Comparison of ENCODE assay signal across 8 mouse cellular contexts in genomic region chr3:87947056-87947810, GRCm38 (mm10). TPM values are rescaled to one million over a fixed set of nuclear protein-coding genes. Genes with fewer than 3 reads are reported as not detected.
A peak's percentile ranks its signal among the peaks of the same experiment; 100 is the strongest.
DNase-seq lines count a peak whose midpoint lies in the region; ATAC-seq and TF ChIP-seq lines count a peak whose summit lies in the region.

No protein-coding gene starts in this region.

- 4% methylated on average over 26 of the region's 26 CpGs for WGBS in kidney, postnatal 0 days
- WGBS in embryonic facial prominence, embryonic 10.5 days = 1% methylated on average over 26 of the region's 26 CpGs
- 5% methylated on average over 26 of the region's 26 CpGs for WGBS in intestine, embryonic 14.5 days
- 4% methylated on average over 26 of the region's 26 CpGs for WGBS in neural tube, embryonic 13.5 days

- 0 out of 2 replicates have a peak overlapping the region, but pooled peaks have one; percentile 18 for H3K9ac ChIP-seq in kidney, postnatal 0 days (ENCODE audit: low read depth, low read length)
- H3K9ac ChIP-seq in intestine, embryonic 14.5 days (ENCODE audit: low read length) = peak overlapping the region; percentile 36; the same call in 1 of the 2 replicates
- peak overlapping the region; percentile 70 for H3K9ac ChIP-seq in neural tube, embryonic 13.5 days

- DNase-seq in kidney, postnatal 0 days (ENCODE audit: low spot score) = peak; percentile 72
- no peak for DNase-seq in kidney, adult 11 months
- peak; percentile 62 for DNase-seq in embryonic facial prominence, embryonic 10.5 days (ENCODE audit: low spot score)
- DNase-seq in intestine, embryonic 14.5 days (ENCODE audit: low spot score) = peak; percentile 77
- DNase-seq in thymus, postnatal 4 days = no peak
- DNase-seq in cerebellum, adult 18-20 months = no peak
- DNase-seq in heart, postnatal 25 days (ENCODE audit: low spot score) = no peak

- H3K4me2 ChIP-seq in kidney, postnatal 0 days (ENCODE audit: low read length) = peak overlapping the region; percentile 64
- peak overlapping the region; percentile 63 for H3K4me2 ChIP-seq in intestine, embryonic 14.5 days (ENCODE audit: low read length)
- peak overlapping the region; percentile 68 for H3K4me2 ChIP-seq in neural tube, embryonic 13.5 days

- ATAC-seq in kidney, postnatal 0 days (replicated peaks; ENCODE audit: low FRiP score, low read depth) = no peak
- peak; percentile 9; the same call in 1 of the 2 replicates for ATAC-seq in intestine, embryonic 14.5 days (replicated peaks; ENCODE audit: low FRiP score, low TSS enrichment, low read depth)
- ATAC-seq in neural tube, embryonic 13.5 days (ENCODE audit: low read depth) = no peak

- H3K4me3 ChIP-seq in kidney, postnatal 0 days (replicated peaks; ENCODE audit: low read depth, low read length) = peak overlapping the region; percentile 16
- peak overlapping the region; percentile 78 for H3K4me3 ChIP-seq in embryonic facial prominence, embryonic 10.5 days
- H3K4me3 ChIP-seq in intestine, embryonic 14.5 days (ENCODE audit: low read depth, low read length) = peak overlapping the region; percentile 20
- H3K4me3 ChIP-seq in neural tube, embryonic 13.5 days = peak overlapping the region; percentile 40

- no peaks in the 10 kb centered on the region for H3K9me3 ChIP-seq in kidney, postnatal 0 days (replicated peaks; ENCODE audit: low read length)
- no peaks in the 10 kb centered on the region for H3K9me3 ChIP-seq in embryonic facial prominence, embryonic 10.5 days
- no peaks in the 10 kb centered on the region for H3K9me3 ChIP-seq in intestine, embryonic 14.5 days (ENCODE audit: control insufficient read depth, low read length)
- H3K9me3 ChIP-seq in neural tube, embryonic 13.5 days = no peaks in the 10 kb centered on the region

- intact Hi-C loops in heart, postnatal 25 days (cut with DNase I) = no loop called here

- H3K27ac ChIP-seq in kidney, postnatal 0 days = no peak overlapping the region
- H3K27ac ChIP-seq in embryonic facial prominence, embryonic 10.5 days (replicated peaks) = peak overlapping the region; percentile 96
- no peak overlapping the region for H3K27ac ChIP-seq in intestine, embryonic 14.5 days (ENCODE audit: low read depth)
- H3K27ac ChIP-seq in neural tube, embryonic 13.5 days (replicated peaks) = peak overlapping the region; percentile 49

- TF ChIP-seq CTCF in kidney, postnatal 0 days (IDR thresholded peaks at IDR 0.05; ENCODE audit: low read depth) = no peak

- H3K4me1 ChIP-seq in kidney, postnatal 0 days (replicated peaks; ENCODE audit: insufficient read depth, low read length) = peaks cover 32% of the 10 kb centered on the region
- H3K4me1 ChIP-seq in embryonic facial prominence, embryonic 10.5 days = peaks cover 83% of the 10 kb centered on the region
- H3K4me1 ChIP-seq in intestine, embryonic 14.5 days (replicated peaks; ENCODE audit: control insufficient read depth, insufficient read depth, low read length) = peaks cover 41% of the 10 kb centered on the region
- peaks cover 76% of the 10 kb centered on the region for H3K4me1 ChIP-seq in neural tube, embryonic 13.5 days (replicated peaks)

- peaks cover 5% of the 10 kb centered on the region for H3K36me3 ChIP-seq in kidney, postnatal 0 days (ENCODE audit: insufficient read depth, low read length)
- H3K36me3 ChIP-seq in embryonic facial prominence, embryonic 10.5 days (replicated peaks) = peaks cover 36% of the 10 kb centered on the region
- H3K36me3 ChIP-seq in intestine, embryonic 14.5 days (ENCODE audit: control insufficient read depth, insufficient read depth, low read length) = peaks cover 5% of the 10 kb centered on the region
- H3K36me3 ChIP-seq in neural tube, embryonic 13.5 days = peaks cover 8% of the 10 kb centered on the region; the same call in 1 of the 2 replicates

- no peaks in the 10 kb centered on the region for H3K27me3 ChIP-seq in kidney, postnatal 0 days (ENCODE audit: insufficient read depth, low read length)
- H3K27me3 ChIP-seq in embryonic facial prominence, embryonic 10.5 days (replicated peaks; ENCODE audit: low read depth, poor library complexity, severe bottlenecking) = no peaks in the 10 kb centered on the region; the same call in 1 of the 2 replicates
- H3K27me3 ChIP-seq in intestine, embryonic 14.5 days (replicated peaks; ENCODE audit: control insufficient read depth, insufficient read depth, low read length) = peaks cover 27% of the 10 kb centered on the region
- no peaks in the 10 kb centered on the region for H3K27me3 ChIP-seq in neural tube, embryonic 13.5 days

RNA-seq across cellular contexts. Expression of gene Crabp2, which starts 1.2 kb away (rescaled TPM):
- polyA plus RNA-seq in kidney, postnatal 0 days (2015; fragmentation: Nextera tagmentation; extraction: Ambion mirVana) = 20.1 and 20.9 TPM in 2 replicates
- polyA plus RNA-seq in embryonic facial prominence, embryonic 10.5 days (2016; fragmentation: Nextera tagmentation; extraction: Ambion mirVana) = 686 and 800 TPM in 2 replicates
- polyA plus RNA-seq in intestine, embryonic 14.5 days (2014; fragmentation: Nextera tagmentation; extraction: Ambion mirVana) = 9.7 and 14.4 TPM in 2 replicates
- 193 and 205 TPM in 2 replicates for polyA plus RNA-seq in neural tube, embryonic 13.5 days (2015; fragmentation: Nextera tagmentation; extraction: Ambion mirVana)
- not detected for total RNA-seq in heart, postnatal 25 days (2021)

RNA-seq across cellular contexts. Expression of gene Rrnad1, which starts 16.7 kb away (rescaled TPM):
- 12.1 and 12.3 TPM in 2 replicates for polyA plus RNA-seq in kidney, postnatal 0 days (2015; fragmentation: Nextera tagmentation; extraction: Ambion mirVana)
- polyA plus RNA-seq in embryonic facial prominence, embryonic 10.5 days (2016; fragmentation: Nextera tagmentation; extraction: Ambion mirVana) = 20.6 and 21.5 TPM in 2 replicates
- 17.9 and 21.8 TPM in 2 replicates for polyA plus RNA-seq in intestine, embryonic 14.5 days (2014; fragmentation: Nextera tagmentation; extraction: Ambion mirVana)
- polyA plus RNA-seq in neural tube, embryonic 13.5 days (2015; fragmentation: Nextera tagmentation; extraction: Ambion mirVana) = 20.1 and 22.2 TPM in 2 replicates
- total RNA-seq in heart, postnatal 25 days (2021) = 1 to 10 TPM; 6.0 to 6.1 TPM

RNA-seq across cellular contexts. Expression of gene Isg20l2, which starts 17.1 kb away (rescaled TPM):
- polyA plus RNA-seq in kidney, postnatal 0 days (2015; fragmentation: Nextera tagmentation; extraction: Ambion mirVana) = 40.4 and 42.1 TPM in 2 replicates
- 78.0 and 81.3 TPM in 2 replicates for polyA plus RNA-seq in embryonic facial prominence, embryonic 10.5 days (2016; fragmentation: Nextera tagmentation; extraction: Ambion mirVana)
- 32.8 and 35.9 TPM in 2 replicates for polyA plus RNA-seq in intestine, embryonic 14.5 days (2014; fragmentation: Nextera tagmentation; extraction: Ambion mirVana)
- polyA plus RNA-seq in neural tube, embryonic 13.5 days (2015; fragmentation: Nextera tagmentation; extraction: Ambion mirVana) = 36.2 and 41.4 TPM in 2 replicates
- 10 to 100 TPM; 12.1 to 12.4 TPM for total RNA-seq in heart, postnatal 25 days (2021)

RNA-seq across cellular contexts. Expression of gene Nes, which starts 23.6 kb away (rescaled TPM):
- 24.6 and 28.9 TPM in 2 replicates for polyA plus RNA-seq in kidney, postnatal 0 days (2015; fragmentation: Nextera tagmentation; extraction: Ambion mirVana)
- 35.3 and 46.2 TPM in 2 replicates for polyA plus RNA-seq in embryonic facial prominence, embryonic 10.5 days (2016; fragmentation: Nextera tagmentation; extraction: Ambion mirVana)
- 11.9 and 13.4 TPM in 2 replicates for polyA plus RNA-seq in intestine, embryonic 14.5 days (2014; fragmentation: Nextera tagmentation; extraction: Ambion mirVana)
- 44.1 and 47.1 TPM in 2 replicates for polyA plus RNA-seq in neural tube, embryonic 13.5 days (2015; fragmentation: Nextera tagmentation; extraction: Ambion mirVana)
- 10 to 100 TPM; 20.9 to 25.1 TPM for total RNA-seq in heart, postnatal 25 days (2021)

RNA-seq across cellular contexts. Expression of gene Mrpl24, which starts 27.9 kb away (rescaled TPM):
- 87.2 and 88.1 TPM in 2 replicates for polyA plus RNA-seq in kidney, postnatal 0 days (2015; fragmentation: Nextera tagmentation; extraction: Ambion mirVana)
- polyA plus RNA-seq in embryonic facial prominence, embryonic 10.5 days (2016; fragmentation: Nextera tagmentation; extraction: Ambion mirVana) = 78.4 and 79.3 TPM in 2 replicates
- polyA plus RNA-seq in intestine, embryonic 14.5 days (2014; fragmentation: Nextera tagmentation; extraction: Ambion mirVana) = 73.3 and 74.2 TPM in 2 replicates
- 69.5 and 73.0 TPM in 2 replicates for polyA plus RNA-seq in neural tube, embryonic 13.5 days (2015; fragmentation: Nextera tagmentation; extraction: Ambion mirVana)
- 10 to 100 TPM; 68.3 to 70.1 TPM for total RNA-seq in heart, postnatal 25 days (2021)

Comparison
In these comparisons a context has a peak if more than half of its experiments do, and no peak if none do; other contexts are left out.
1. DNase-seq: peak in kidney, postnatal 0 days (single experiment), embryonic facial prominence, embryonic 10.5 days (single experiment) and intestine, embryonic 14.5 days (single experiment); none in kidney, adult 11 months (single experiment), thymus, postnatal 4 days (single experiment), cerebellum, adult 18-20 months (0 of 2) and heart, postnatal 25 days (single experiment).
2. H3K27ac ChIP-seq: peak in embryonic facial prominence, embryonic 10.5 days (single experiment) and neural tube, embryonic 13.5 days (single experiment); none in kidney, postnatal 0 days (single experiment) and intestine, embryonic 14.5 days (single experiment).
3. H3K4me3 ChIP-seq: peak in every context shown above with its lines; median percentile 78 in embryonic facial prominence, embryonic 10.5 days; 40 in neural tube, embryonic 13.5 days; 20 in intestine, embryonic 14.5 days; 16 in kidney, postnatal 0 days.
4. H3K9ac ChIP-seq: peak in every context shown above with its lines; median percentile 70 in neural tube, embryonic 13.5 days; 36 in intestine, embryonic 14.5 days; 18 in kidney, postnatal 0 days.
5. Peak in every context shown above with its lines, with median percentiles within 50 percentile points of each other: H3K4me2 ChIP-seq.